Comparison of ENCODE assay signal across 16 mouse cellular contexts in genomic region chr11:35156676-35157075, GRCm38 (mm10). TPM values are rescaled to one million over a fixed set of nuclear protein-coding genes. Genes with fewer than 3 reads are reported as not detected.
"Had no signal": no experiment of that assay in that cellular context is flagged by ENCODE, and none has a peak within 500 bp of the region (broad histone marks: within the 10 kb centered on the region; RNA-seq: fewer than 3 reads in every experiment).

No protein-coding gene starts in this region.

- H3K27me3 ChIP-seq: liver, embryonic 12.5 days; lung, embryonic 15.5 days; megakaryocyte, embryonic 14.5 days; midbrain, embryonic 15.5 days had no signal

- H3K4me3 ChIP-seq: layer of hippocampus, adult 2 months; liver, embryonic 12.5 days; lung, embryonic 15.5 days; megakaryocyte, embryonic 14.5 days; midbrain, embryonic 15.5 days; neural tube, embryonic 13.5 days had no signal

- H3K36me3 ChIP-seq: liver, embryonic 12.5 days; lung, embryonic 15.5 days; midbrain, embryonic 15.5 days; neural tube, embryonic 13.5 days had no signal

- ATAC-seq: liver, embryonic 12.5 days; midbrain, embryonic 15.5 days had no signal

- H3K4me1 ChIP-seq: liver, embryonic 12.5 days; megakaryocyte, embryonic 14.5 days had no signal

- H3K9ac ChIP-seq: liver, embryonic 12.5 days; lung, embryonic 15.5 days; midbrain, embryonic 15.5 days; neural tube, embryonic 13.5 days had no signal

- H3K9me3 ChIP-seq: liver, embryonic 12.5 days; lung, embryonic 15.5 days; megakaryocyte, embryonic 14.5 days; midbrain, embryonic 15.5 days; neural tube, embryonic 13.5 days had no signal

- H3K27ac ChIP-seq: layer of hippocampus, adult 2 months; liver, embryonic 12.5 days; lung, embryonic 15.5 days; macrophage; midbrain, embryonic 15.5 days; neural tube, embryonic 13.5 days; stomach, postnatal 0 days had no signal

- H3K4me2 ChIP-seq: liver, embryonic 12.5 days; lung, embryonic 15.5 days; midbrain, embryonic 11.5 days; midbrain, embryonic 15.5 days; neural tube, embryonic 13.5 days had no signal

- DNase-seq: kidney, postnatal 10 days; kidney, postnatal 4 days; left cerebral cortex, postnatal 4 days; lung, postnatal 14 days; right cerebral cortex, postnatal 25 days; thymus, postnatal 14 days had no signal

RNA-seq across cellular contexts. Expression of gene Slit3, which starts 35.7 kb away (rescaled TPM):
- total RNA-seq: monocyte, adult 5-6 weeks had no signal
- polyA plus RNA-seq: macrophage had no signal
